Mouse (Mus musculus): Measurements from ENCODE around the gene Clic4. TPM values are rescaled to one million over a fixed set of nuclear protein-coding genes. Genes with fewer than 3 reads are reported as not detected.
A peak's percentile ranks its signal among the peaks of the same experiment; 100 is the strongest.

The Clic4 gene
- polyA plus RNA-seq, 1 experiment: 139 TPM

GRCm38 (mm10) chr4:135300248-135301041 is 27.8 kb upstream of the Clic4 start:
- H3K4me3 ChIP-seq (ENCODE audit: insufficient read depth, poor library complexity, severe bottlenecking): no peak overlapping the region
- H3K79me3 ChIP-seq (ENCODE audit: low read depth): no peaks in the 10 kb centered on the region
- H3K36me3 ChIP-seq (ENCODE audit: control insufficient read depth, insufficient read depth): no peaks in the 10 kb centered on the region
- TF ChIP-seq MYOD1 (IDR thresholded peaks at IDR 0.05; ENCODE audit: control insufficient read depth, insufficient read length, low read depth) (no peak), CEBPB (IDR thresholded peaks at IDR 0.05; ENCODE audit: low read depth) (no peak), MYOG (IDR thresholded peaks at IDR 0.05; ENCODE audit: control insufficient read depth, extremely low read depth, insufficient read length) (no peak), MAX (IDR thresholded peaks at IDR 0.05) (no peak), USF1 (IDR thresholded peaks at IDR 0.05; ENCODE audit: low read depth) (no peak), FOSL1 (IDR thresholded peaks at IDR 0.05; ENCODE audit: insufficient read depth, low read length, poor library complexity, severe bottlenecking) (no peak), CTCF (IDR thresholded peaks at IDR 0.05; ENCODE audit: control insufficient read depth, insufficient read depth, insufficient read length) (no peak)
- H3ac ChIP-seq (ENCODE audit: control insufficient read depth, insufficient read length, low read depth): no peak overlapping the region
- H3K79me2 ChIP-seq (ENCODE audit: control insufficient read depth, insufficient read depth): no peaks in the 10 kb centered on the region
- H3K27me3 ChIP-seq (ENCODE audit: control insufficient read depth, insufficient read depth, insufficient read length): no peaks in the 10 kb centered on the region

DNA sequence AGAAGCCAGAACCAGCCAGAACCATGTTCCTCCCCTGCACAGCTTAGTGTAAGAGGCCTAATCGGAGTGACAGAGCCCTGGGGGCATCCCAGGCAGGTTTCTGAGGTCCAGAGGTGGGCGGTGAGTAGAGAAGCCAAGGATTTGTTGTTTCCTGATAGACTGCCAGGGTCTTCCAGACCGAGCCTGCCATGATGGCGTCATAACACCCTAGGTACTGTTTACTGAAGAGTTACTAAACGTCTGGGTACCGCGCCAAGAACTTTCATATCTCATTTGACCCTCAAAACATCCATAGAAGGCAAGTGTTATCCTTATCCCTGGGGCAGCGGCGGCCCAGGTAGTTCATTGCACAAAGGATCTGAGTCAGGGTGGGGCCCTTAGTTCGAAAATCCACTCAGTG is 26.1 kb upstream of the Clic4 start:
- Histone ChIP-seq H3ac (ENCODE audit: control insufficient read depth, insufficient read length, low read depth) (peak overlapping the region; percentile 39), H3K27me3 (ENCODE audit: control insufficient read depth, insufficient read depth, insufficient read length) (no peaks in the 10 kb centered on the region), H3K79me2 (ENCODE audit: control insufficient read depth, insufficient read depth) (no peaks in the 10 kb centered on the region), H3K79me3 (ENCODE audit: low read depth) (no peaks in the 10 kb centered on the region), H3K36me3 (ENCODE audit: control insufficient read depth, insufficient read depth) (no peaks in the 10 kb centered on the region), H3K4me3 (ENCODE audit: insufficient read depth, poor library complexity, severe bottlenecking) (no peak overlapping the region)
- TF ChIP-seq CEBPB (IDR thresholded peaks at IDR 0.05; ENCODE audit: low read depth) (no peak), MYOD1 (IDR thresholded peaks at IDR 0.05; ENCODE audit: control insufficient read depth, insufficient read length, low read depth) (no peak), MYOG (IDR thresholded peaks at IDR 0.05; ENCODE audit: control insufficient read depth, extremely low read depth, insufficient read length) (no peak), FOSL1 (IDR thresholded peaks at IDR 0.05; ENCODE audit: insufficient read depth, low read length, poor library complexity, severe bottlenecking) (no peak), USF1 (IDR thresholded peaks at IDR 0.05; ENCODE audit: low read depth) (no peak), MAX (IDR thresholded peaks at IDR 0.05) (no peak), CTCF (IDR thresholded peaks at IDR 0.05; ENCODE audit: control insufficient read depth, insufficient read depth, insufficient read length) (no peak)

- no peaks in the 10 kb centered on the region for H3K79me2 ChIP-seq (ENCODE audit: control insufficient read depth, insufficient read depth)
- H3ac ChIP-seq (ENCODE audit: control insufficient read depth, insufficient read length, low read depth): peak overlapping the region; percentile 39
- H3K27me3 ChIP-seq (ENCODE audit: control insufficient read depth, insufficient read depth, insufficient read length): no peaks in the 10 kb centered on the region
- no peaks in the 10 kb centered on the region for H3K79me3 ChIP-seq (ENCODE audit: low read depth)
- no peaks in the 10 kb centered on the region for H3K36me3 ChIP-seq (ENCODE audit: control insufficient read depth, insufficient read depth)
- no peak overlapping the region for H3K4me3 ChIP-seq (ENCODE audit: insufficient read depth, poor library complexity, severe bottlenecking)
- TF ChIP-seq MYOD1 (IDR thresholded peaks at IDR 0.05; ENCODE audit: control insufficient read depth, insufficient read length, low read depth) (peak; percentile 69), CTCF (IDR thresholded peaks at IDR 0.05; ENCODE audit: control insufficient read depth, insufficient read depth, insufficient read length) (no peak), USF1 (IDR thresholded peaks at IDR 0.05; ENCODE audit: low read depth) (peak; percentile 69), MYOG (IDR thresholded peaks at IDR 0.05; ENCODE audit: control insufficient read depth, extremely low read depth, insufficient read length) (no peak), MAX (IDR thresholded peaks at IDR 0.05) (peak; percentile 77)
Measured at GRCm38 (mm10) chr4:135297931-135298546, 25.4 kb upstream of the Clic4 start.

GRCm38 (mm10) chr4:135297146-135297545 is 24.5 kb upstream of the Clic4 start:
- H3K4me3 ChIP-seq (ENCODE audit: insufficient read depth, poor library complexity, severe bottlenecking): no peak overlapping the region
- no peaks in the 10 kb centered on the region for H3K79me3 ChIP-seq (ENCODE audit: low read depth)
- no peaks in the 10 kb centered on the region for H3K27me3 ChIP-seq (ENCODE audit: control insufficient read depth, insufficient read depth, insufficient read length)
- H3K36me3 ChIP-seq (ENCODE audit: control insufficient read depth, insufficient read depth): no peaks in the 10 kb centered on the region
- no peaks in the 10 kb centered on the region for H3K79me2 ChIP-seq (ENCODE audit: control insufficient read depth, insufficient read depth)
- TF ChIP-seq CEBPB (IDR thresholded peaks at IDR 0.05; ENCODE audit: low read depth): no peak
- TF ChIP-seq MAX (IDR thresholded peaks at IDR 0.05): no peak
- TF ChIP-seq FOSL1 (IDR thresholded peaks at IDR 0.05; ENCODE audit: insufficient read depth, low read length, poor library complexity, severe bottlenecking): no peak
- no peak for TF ChIP-seq USF1 (IDR thresholded peaks at IDR 0.05; ENCODE audit: low read depth)
- TF ChIP-seq MYOG (IDR thresholded peaks at IDR 0.05; ENCODE audit: control insufficient read depth, extremely low read depth, insufficient read length): no peak
- no peak overlapping the region for H3ac ChIP-seq (ENCODE audit: control insufficient read depth, insufficient read length, low read depth)

- no peak overlapping the region for H3ac ChIP-seq (ENCODE audit: control insufficient read depth, insufficient read length, low read depth)
- no peaks in the 10 kb centered on the region for H3K79me2 ChIP-seq (ENCODE audit: control insufficient read depth, insufficient read depth)
- H3K4me3 ChIP-seq (ENCODE audit: insufficient read depth, poor library complexity, severe bottlenecking): no peak overlapping the region
- H3K27me3 ChIP-seq (ENCODE audit: control insufficient read depth, insufficient read depth, insufficient read length): no peaks in the 10 kb centered on the region
- no peaks in the 10 kb centered on the region for H3K79me3 ChIP-seq (ENCODE audit: low read depth)
- no peaks in the 10 kb centered on the region for H3K36me3 ChIP-seq (ENCODE audit: control insufficient read depth, insufficient read depth)
- TF ChIP-seq CEBPB (IDR thresholded peaks at IDR 0.05; ENCODE audit: low read depth): no peak
- no peak for TF ChIP-seq CTCF (IDR thresholded peaks at IDR 0.05; ENCODE audit: control insufficient read depth, insufficient read depth, insufficient read length)
Measured at GRCm38 (mm10) chr4:135296565-135296964, 24.0 kb upstream of the Clic4 start.

- no peak for TF ChIP-seq USF1 (IDR thresholded peaks at IDR 0.05; ENCODE audit: low read depth)
- TF ChIP-seq CEBPB (IDR thresholded peaks at IDR 0.05; ENCODE audit: low read depth): no peak
- TF ChIP-seq FOSL1 (IDR thresholded peaks at IDR 0.05; ENCODE audit: insufficient read depth, low read length, poor library complexity, severe bottlenecking): no peak
- no peak for TF ChIP-seq MYOG (IDR thresholded peaks at IDR 0.05; ENCODE audit: control insufficient read depth, extremely low read depth, insufficient read length)
- TF ChIP-seq CTCF (IDR thresholded peaks at IDR 0.05; ENCODE audit: control insufficient read depth, insufficient read depth, insufficient read length): no peak
- no peaks in the 10 kb centered on the region for H3K27me3 ChIP-seq (ENCODE audit: control insufficient read depth, insufficient read depth, insufficient read length)
- H3K36me3 ChIP-seq (ENCODE audit: control insufficient read depth, insufficient read depth): no peaks in the 10 kb centered on the region
- no peaks in the 10 kb centered on the region for H3K79me3 ChIP-seq (ENCODE audit: low read depth)
- H3K4me3 ChIP-seq (ENCODE audit: insufficient read depth, poor library complexity, severe bottlenecking): no peak overlapping the region
- H3K79me2 ChIP-seq (ENCODE audit: control insufficient read depth, insufficient read depth): no peaks in the 10 kb centered on the region
- H3ac ChIP-seq (ENCODE audit: control insufficient read depth, insufficient read length, low read depth): no peak overlapping the region
Measured at GRCm38 (mm10) chr4:135293813-135294212, 21.2 kb upstream of the Clic4 start.

Data from C2C12 (cell line).